Mouse (Mus musculus) hindbrain, postnatal 0 days (tissue): ENCODE data around the gene Jmjd8. TPM values are rescaled to one million over a fixed set of nuclear protein-coding genes. Genes with fewer than 3 reads are reported as not detected.

Source experiments
- ATAC-seq: fragments of 200-750 bp; cut with Nextera tagmentation; 2 replicates; pipeline ENCODE4 v1.8.0; 2017; ENCODE audit warnings: mild to moderate bottlenecking, moderate TSS enrichment, moderate library complexity
- DNase-seq: peaks from one replicate; pipeline ENCODE4 v3.0.0-alpha.2; 2015; ENCODE audit warnings: low spot score
- H3K27ac ChIP-seq: fragments of 300-500 bp; sonication (generic); 2 replicates; pipeline ENCODE4 v1.5.1; 2014; ENCODE audit warnings: mild to moderate bottlenecking
- H3K27me3 ChIP-seq: fragments of 300-500 bp; sonication (generic); 2 replicates; pipeline ENCODE4 v1.6.1; 2014; ENCODE audit warnings: low read length, mixed read lengths; ENCODE audit not compliant: insufficient read depth
- H3K36me3 ChIP-seq: fragments of 300-500 bp; sonication (generic); 2 replicates; pipeline ENCODE4 v1.6.1; 2014; ENCODE audit warnings: low read length, mixed read lengths; ENCODE audit not compliant: insufficient read depth
- H3K4me1 ChIP-seq: fragments of 300-500 bp; sonication (generic); 2 replicates; pipeline ENCODE4 v1.6.1; 2014; ENCODE audit warnings: antibody characterized with exemption, low read length, mixed read lengths; ENCODE audit not compliant: insufficient read depth
- H3K4me2 ChIP-seq: fragments of 300-500 bp; sonication (generic); 2 replicates; pipeline ENCODE4 v1.6.1; 2014; ENCODE audit warnings: low read depth, mild to moderate bottlenecking, low read length, moderate library complexity, mixed read lengths
- H3K4me3 ChIP-seq: fragments of 300-500 bp; sonication (generic); 2 replicates; pipeline ENCODE4 v1.5.1; 2014; ENCODE audit warnings: low read length
- H3K9ac ChIP-seq: fragments of 300-500 bp; sonication (generic); replicated peaks from 2 replicates; pipeline ENCODE4 v1.6.1; 2014; ENCODE audit warnings: mild to moderate bottlenecking, low read length, moderate library complexity, mixed read lengths
- H3K9me3 ChIP-seq: fragments of 300-500 bp; sonication (generic); 2 replicates; pipeline ENCODE4 v1.6.1; 2016; ENCODE audit warnings: low read length, mixed read lengths
- CTCF ChIP-seq: IDR thresholded peaks from 2 replicates; pipeline ENCODE4 v1.5.1; 2016; ENCODE audit warnings: antibody characterized with exemption, control low read depth, low read depth
- WGBS: fragments of 180-500 bp; shearing (Covaris S2); extraction: QIAGEN DNeasy Blood & Tissue Kit; methylation state at CpG from one replicate; pipeline ENCODE4 v1.1.7; 2014; 5-methylcytosine and 5-hydroxymethylcytosine counted together
- polyA plus RNA-seq: library from polyadenylated mRNA; unstranded; fragments of >200 nt; fragmentation: Nextera tagmentation; extraction: Ambion mirVana; gene quantifications from 2 replicates; pipeline ENCODE4 v1.2.1, GENCODE M21; 2015
- total RNA-seq: library from RNA; depleted of rRNA; stranded (reverse); fragments of >200 nt; gene quantifications from 2 replicates; pipeline ENCODE4 v1.2.3, GENCODE M21; 2014

Gene Jmjd8
- total and polyA plus RNA-seq, 2 experiments from 2014 or later = 38.6 to 61.0 TPM

DNA sequence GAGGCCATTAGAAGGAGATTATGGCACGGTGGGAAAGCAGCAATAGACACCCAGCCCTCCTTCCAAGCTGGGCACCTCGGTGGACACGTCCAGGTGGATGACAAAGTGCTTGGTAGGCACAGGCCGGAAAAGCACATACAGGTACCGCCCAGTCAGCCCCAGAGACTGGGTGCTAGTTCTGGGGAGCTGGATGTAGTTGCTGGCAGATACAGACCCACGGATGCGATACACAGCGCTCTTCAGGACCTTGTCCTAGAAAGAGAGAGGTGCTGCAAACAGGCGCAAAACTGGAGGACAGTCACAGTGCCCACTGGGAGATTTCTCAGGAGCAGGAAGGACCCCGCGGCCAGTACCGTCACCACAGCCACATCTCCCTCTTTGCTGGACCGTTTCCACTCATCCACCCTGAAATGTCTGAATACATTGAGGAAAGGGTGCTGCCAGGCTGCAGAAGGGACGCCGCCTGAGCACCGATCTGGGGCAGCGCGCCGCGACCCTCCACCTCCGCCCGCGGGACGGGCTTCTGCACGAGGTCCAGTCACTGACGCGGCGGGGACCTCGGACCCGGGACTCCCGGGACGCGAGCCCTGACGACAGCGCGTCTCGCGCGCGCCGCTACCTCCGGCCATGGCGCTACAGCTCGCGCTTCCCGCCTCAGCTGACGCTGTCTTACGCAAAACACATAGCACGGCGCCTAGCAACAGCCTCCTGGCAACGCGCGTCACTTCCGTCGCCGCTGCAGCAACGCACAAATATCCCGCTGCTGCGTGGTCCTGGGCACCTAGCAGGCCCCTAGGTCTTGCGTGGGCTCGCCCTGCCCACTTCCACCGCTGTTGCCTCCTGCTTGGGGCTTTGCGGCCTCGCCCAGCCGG, 32.4 kb downstream of the Jmjd8 start, which contains the start of gene Wdr90:
Wdr90 (minus strand) TSS at position 670 of the 872 bp plus-strand sequence.
- 3% methylated on average over 65 of the region's 65 CpGs for WGBS
- ATAC-seq (peak; percentile 94), DNase-seq (peak; percentile 98)
- peak within 1 kb of the TSS; percentile 61 for H3K4me3 ChIP-seq
- H3K9me3 ChIP-seq = no peaks in the 10 kb centered on the region
- H3K36me3 ChIP-seq = peaks cover 5% of the 10 kb centered on the region; the same call in 1 of the 2 replicates
- no peaks in the 10 kb centered on the region for H3K27me3 ChIP-seq
- peak within 1 kb of the TSS; percentile 82 for H3K4me2 ChIP-seq
- TF ChIP-seq CTCF = peak; percentile 43
- peak within 1 kb of the TSS; percentile 84 for H3K27ac ChIP-seq
- H3K4me1 ChIP-seq = peaks cover 11% of the 10 kb centered on the region
- H3K9ac ChIP-seq = peak within 1 kb of the TSS; percentile 72

DNA sequence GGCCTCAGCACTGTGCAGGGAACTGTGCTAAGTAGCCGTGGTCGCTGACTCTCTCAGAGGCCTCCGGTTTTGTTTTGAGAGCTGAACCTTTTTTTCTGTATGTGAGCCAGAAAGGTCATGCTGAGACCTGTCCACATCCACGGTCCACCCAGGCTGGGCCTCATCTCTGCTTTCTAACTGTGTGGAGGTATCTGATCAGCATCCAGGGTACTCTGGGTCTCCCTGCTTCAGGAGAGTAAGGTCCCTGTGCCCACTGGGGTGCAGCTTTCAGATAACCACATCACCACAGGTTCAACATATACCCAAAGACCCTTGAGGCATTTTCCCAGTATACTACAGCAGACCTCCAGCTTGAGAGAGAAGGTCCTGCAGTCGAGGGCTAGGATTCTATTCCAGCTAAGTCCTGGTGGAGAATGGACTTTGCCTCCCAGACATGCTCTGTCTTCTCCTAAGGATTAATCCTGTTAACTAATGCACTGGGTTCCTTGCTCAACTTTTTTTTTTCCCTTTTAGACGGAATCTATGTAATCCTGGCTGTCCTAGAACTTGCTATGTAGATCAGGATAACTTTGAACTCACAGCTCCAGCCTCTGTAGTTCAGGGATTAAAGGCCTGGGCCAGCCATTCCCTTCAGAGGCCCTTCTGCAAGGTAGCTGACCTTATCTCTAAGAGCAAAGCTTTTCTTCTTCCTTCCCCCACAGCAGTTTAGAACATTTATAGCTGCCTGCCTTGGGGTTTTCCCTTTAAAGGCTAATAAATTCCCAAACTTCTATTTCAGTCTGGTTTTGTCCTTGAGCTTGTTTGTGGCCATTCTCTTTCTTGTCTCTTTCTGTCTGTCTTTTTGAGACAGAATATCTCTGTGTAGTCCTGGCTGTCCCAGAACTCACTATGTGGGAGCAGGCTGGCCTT, 33.3 kb downstream of the Jmjd8 start:
- Histone ChIP-seq H3K9me3 (no peaks in the 10 kb centered on the region), H3K4me1 (peaks cover 11% of the 10 kb centered on the region), H3K4me3 (peak overlapping the region; percentile 61), H3K4me2 (peak overlapping the region; percentile 82), H3K27me3 (no peaks in the 10 kb centered on the region), H3K9ac (peak overlapping the region; percentile 72), H3K27ac (peak overlapping the region; percentile 84), H3K36me3 (peaks cover 5% of the 10 kb centered on the region; the same call in 1 of the 2 replicates)
- WGBS = 8% methylated on average over 6 of the region's 6 CpGs
- DNase-seq (no peak), ATAC-seq (no peak; the same call in none of the 2 replicates)
- no peak for TF ChIP-seq CTCF

DNA sequence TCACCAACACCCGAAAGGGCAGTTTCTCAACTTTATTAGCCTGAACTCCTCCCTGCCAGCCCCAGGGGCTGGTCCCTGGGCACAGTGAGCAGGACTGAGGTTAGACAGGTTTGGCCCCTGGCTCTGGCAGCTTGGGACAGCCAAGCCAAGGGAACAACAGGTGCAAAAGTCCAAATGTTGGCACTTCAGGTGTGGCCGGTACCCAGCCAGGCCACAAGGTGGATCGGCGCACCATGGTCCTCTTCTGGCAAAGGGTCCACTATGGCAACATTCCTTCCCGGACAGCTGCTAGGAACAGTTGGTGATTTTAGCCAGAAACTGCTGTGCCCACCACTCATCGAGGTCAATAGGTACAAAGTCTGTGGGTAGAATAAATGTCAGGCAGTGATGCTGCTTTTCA, 35.0 kb downstream of the Jmjd8 start:
- peaks cover 15% of the 10 kb centered on the region for H3K4me1 ChIP-seq
- H3K27me3 ChIP-seq = no peaks in the 10 kb centered on the region
- TF ChIP-seq CTCF = no peak
- no peak for DNase-seq
- no peak for ATAC-seq
- WGBS = 85% methylated on average over 6 of the region's 6 CpGs
- no peak overlapping the region for H3K4me3 ChIP-seq
- H3K4me2 ChIP-seq = no peak overlapping the region
- H3K9me3 ChIP-seq = no peaks in the 10 kb centered on the region
- H3K27ac ChIP-seq = no peak overlapping the region
- H3K9ac ChIP-seq = no peak overlapping the region
- H3K36me3 ChIP-seq = peaks cover 5% of the 10 kb centered on the region; the same call in 1 of the 2 replicates

DNA sequence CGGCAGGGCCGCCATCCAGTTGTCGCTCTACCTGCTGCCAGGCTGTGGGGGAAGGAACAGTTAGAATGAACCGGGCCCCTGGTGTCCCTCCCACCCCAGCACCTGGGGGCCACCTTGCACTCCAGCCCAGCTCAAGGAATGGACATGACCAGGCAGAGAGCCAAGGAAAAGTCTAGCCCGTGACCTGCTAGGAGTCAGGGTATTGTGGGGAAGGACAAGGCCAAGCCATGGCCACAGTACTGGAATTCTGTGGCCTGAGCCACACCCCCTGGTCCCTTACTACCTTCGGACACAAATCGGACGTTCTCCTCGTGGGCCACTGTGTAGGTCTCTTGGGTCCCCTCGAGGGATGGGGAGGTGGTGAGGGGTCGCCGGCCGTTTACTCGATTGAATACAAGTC, 35.6 kb downstream of the Jmjd8 start:
- Histone ChIP-seq H3K4me2 (no peak overlapping the region), H3K4me1 (peaks cover 15% of the 10 kb centered on the region), H3K9me3 (no peaks in the 10 kb centered on the region), H3K27ac (no peak overlapping the region), H3K9ac (no peak overlapping the region), H3K27me3 (no peaks in the 10 kb centered on the region), H3K4me3 (no peak overlapping the region), H3K36me3 (peaks cover 5% of the 10 kb centered on the region; the same call in 1 of the 2 replicates)
- no peak for ATAC-seq
- TF ChIP-seq CTCF = no peak
- WGBS = 91% methylated on average over 14 of the region's 14 CpGs
- DNase-seq = no peak

DNA sequence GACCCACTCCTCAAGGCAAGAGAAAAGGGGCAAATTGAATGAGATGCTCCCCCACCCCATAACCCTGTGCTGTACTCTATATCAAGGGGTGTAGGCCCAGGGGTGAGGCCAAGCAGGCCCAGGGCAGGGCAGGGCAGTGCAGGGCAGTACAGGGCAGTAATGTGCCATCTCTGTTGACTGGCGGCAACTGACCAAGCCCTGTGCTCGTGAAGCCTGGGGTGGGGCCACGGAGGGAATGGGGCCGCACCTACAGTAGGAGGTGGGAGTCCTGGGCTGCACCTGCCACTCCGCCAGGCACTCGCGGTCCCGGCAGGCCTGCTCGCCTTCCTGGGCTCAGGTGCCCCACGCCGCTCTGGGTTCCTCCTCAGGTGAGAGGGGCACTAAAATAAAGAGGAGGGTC, 36.6 kb downstream of the Jmjd8 start:
- H3K4me2 ChIP-seq = no peak overlapping the region
- no peak for TF ChIP-seq CTCF
- H3K36me3 ChIP-seq = peaks cover 5% of the 10 kb centered on the region; the same call in 1 of the 2 replicates
- H3K4me1 ChIP-seq = peaks cover 14% of the 10 kb centered on the region
- ATAC-seq (no peak), DNase-seq (no peak)
- no peak overlapping the region for H3K27ac ChIP-seq
- 91% methylated on average over 11 of the region's 11 CpGs for WGBS
- H3K9ac ChIP-seq = no peak overlapping the region
- no peaks in the 10 kb centered on the region for H3K9me3 ChIP-seq
- no peak overlapping the region for H3K4me3 ChIP-seq
- no peaks in the 10 kb centered on the region for H3K27me3 ChIP-seq

DNA sequence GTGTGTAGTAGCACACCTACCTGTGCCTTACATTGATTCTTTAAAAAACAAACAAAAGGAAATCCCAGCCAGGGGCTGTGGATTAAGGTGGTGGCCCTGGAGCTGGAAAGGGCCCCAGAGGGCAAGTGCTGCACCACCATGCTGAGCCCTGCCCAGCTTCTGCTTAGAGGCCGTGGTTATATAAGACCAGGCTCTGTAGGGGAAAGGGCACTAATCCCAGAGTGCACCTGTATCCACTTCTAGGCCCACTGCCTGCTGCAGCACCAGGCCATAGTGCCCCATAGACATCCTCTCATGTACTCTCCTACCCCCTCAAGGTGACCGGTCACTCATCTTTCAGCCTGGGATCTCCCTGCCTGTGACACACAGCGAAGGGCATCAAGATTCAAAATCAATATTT, 37.5 kb downstream of the Jmjd8 start:
- DNase-seq = no peak
- Histone ChIP-seq H3K36me3 (peaks cover 5% of the 10 kb centered on the region; the same call in 1 of the 2 replicates), H3K9me3 (no peaks in the 10 kb centered on the region), H3K9ac (no peak overlapping the region), H3K4me2 (no peak overlapping the region), H3K27me3 (no peaks in the 10 kb centered on the region), H3K4me1 (peaks cover 9% of the 10 kb centered on the region), H3K27ac (no peak overlapping the region), H3K4me3 (no peak overlapping the region)
- WGBS = 94% methylated on average over 3 of the region's 3 CpGs
- TF ChIP-seq CTCF = no peak
- ATAC-seq = no peak
